Mouse (Mus musculus) thymus, postnatal 0 days (tissue): ENCODE measurements around the gene Mt3. TPM values are rescaled to one million over a fixed set of nuclear protein-coding genes. Genes with fewer than 3 reads are reported as not detected.
"Not testable (repeated sequence)": the region's sequence is repeated elsewhere in the genome, so short reads cannot be mapped to it uniquely, and the experiment has no call there.

Experiments used
- DNase-seq: peaks from one replicate; pipeline ENCODE4 v3.0.0-alpha.2; 2015; ENCODE audit warnings: low spot score
- polyA plus RNA-seq: library from polyadenylated mRNA; unstranded; fragments of >200 nt; fragmentation: Nextera tagmentation; extraction: Ambion mirVana; gene quantifications from 2 replicates; pipeline ENCODE4 v1.2.1, GENCODE M21; 2015

Mt3 gene
- polyA plus RNA-seq = 3.6 and 4.6 TPM in 2 replicates

DNA sequence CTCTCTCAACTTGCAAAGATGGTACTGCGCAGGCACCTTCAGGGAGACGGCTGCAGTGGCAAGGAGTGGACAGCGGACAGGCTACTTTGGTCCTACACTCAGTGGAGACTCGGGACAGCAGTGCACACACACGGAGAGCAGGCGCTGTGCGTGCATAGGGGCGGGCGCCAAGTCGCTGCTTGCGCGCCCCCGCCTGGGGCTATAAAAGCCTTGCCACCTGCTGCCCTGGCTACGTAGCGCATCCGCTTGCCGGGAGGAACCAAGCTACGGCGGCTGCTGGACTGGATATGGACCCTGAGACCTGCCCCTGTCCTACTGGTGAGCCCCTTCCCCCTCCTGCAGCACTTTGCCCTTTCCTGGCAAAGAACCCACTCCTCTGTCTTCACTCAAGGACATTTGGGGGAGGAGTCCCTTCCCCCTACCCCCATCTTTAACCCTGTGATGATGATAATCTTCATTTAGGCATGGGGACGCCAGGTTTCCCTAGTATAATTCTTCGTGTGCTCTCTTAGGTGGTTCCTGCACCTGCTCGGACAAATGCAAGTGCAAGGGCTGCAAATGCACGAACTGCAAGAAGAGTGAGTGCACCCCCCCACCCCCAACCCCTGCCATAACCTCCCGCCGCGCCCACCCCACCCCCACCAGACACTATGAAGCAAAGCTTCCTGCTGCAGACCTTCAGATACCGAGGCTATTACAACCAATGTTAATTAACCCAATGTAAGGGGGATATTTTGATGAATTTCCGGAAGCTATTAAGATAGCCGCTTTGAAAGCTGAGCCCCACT, at the start of gene Mt3:
TSS of gene Mt3 (plus strand) at position 95 of the 788 bp plus-strand sequence.
- DNase-seq = peak; percentile 36

GRCm38 (mm10) chr8:94104146-94104545, 48.3 kb upstream of the Mt3 start:
- no peak for DNase-seq

DNA sequence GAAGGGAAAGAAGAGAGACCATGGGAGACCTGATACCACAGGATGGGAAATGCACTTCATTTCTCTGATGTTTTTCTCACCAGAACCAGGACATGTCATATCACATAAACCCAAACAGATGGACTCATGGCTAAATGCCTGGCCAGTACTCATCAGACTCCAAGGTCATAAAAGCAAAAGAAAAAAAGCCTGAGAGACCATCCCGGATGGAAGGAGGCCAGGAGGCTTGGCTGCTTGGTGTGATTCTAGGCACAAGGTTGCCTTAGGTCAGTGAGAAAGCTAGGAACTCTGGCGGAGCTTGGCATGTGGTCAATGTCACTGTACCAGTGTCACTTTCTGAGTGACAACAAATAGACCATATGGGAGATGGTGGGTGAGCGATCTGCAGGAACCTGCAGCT, 44.5 kb upstream of the Mt3 start:
- DNase-seq = no peak

GRCm38 (mm10) chr8:94109396-94109795, 43.0 kb upstream of the Mt3 start:
- DNase-seq = no peak

DNA sequence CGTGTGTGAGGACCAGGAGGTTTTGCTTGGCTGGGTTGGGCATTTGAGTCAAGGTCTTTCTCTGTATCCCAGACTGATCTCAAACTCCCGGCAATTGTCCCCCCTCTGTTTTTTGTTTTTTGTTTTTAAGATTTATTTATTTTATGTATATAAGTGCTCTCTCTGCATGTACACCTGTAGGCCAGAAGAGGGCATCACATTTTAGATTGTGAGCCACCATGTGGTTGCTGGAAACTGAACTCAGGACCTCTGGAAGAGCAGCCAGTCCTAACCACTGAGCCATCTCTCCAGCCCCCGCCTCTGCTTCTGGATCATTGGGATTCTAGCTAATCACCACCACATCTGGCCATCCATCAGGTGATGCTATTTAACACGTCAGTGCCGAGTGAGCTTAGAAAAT, 42.6 kb upstream of the Mt3 start:
- DNase-seq = no peak

DNA sequence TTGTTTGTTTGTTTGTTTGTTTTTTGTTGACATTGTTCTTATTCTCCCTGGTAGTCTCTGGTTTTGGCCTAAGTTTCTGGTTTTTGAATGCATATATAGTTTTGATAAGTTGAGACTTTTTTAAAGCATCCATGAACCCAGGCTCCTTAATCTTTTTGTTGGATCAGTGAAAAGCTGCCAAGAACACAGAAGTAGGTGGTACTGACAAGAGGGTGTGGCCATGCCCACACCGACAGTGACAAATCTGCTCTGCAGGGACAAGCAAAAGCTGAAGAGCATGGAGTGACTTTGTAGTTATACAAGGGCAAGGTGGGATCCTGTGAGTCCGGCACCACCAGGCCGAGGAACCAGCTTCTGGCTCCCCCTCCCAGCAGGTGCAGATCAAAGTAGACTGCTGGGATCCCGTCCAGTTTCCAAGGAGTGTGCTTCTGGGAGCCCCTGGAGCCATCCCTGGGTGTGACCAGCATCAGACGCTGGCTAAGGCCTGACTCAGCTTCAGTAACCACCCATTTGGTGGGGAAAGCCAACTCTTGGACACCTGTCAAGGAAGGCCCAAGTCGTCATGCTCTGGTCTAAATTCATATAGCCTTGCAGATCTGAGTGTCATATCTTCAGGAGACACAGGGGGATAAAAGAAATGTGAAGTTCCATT, 41.8 kb upstream of the Mt3 start:
- DNase-seq = no peak

GRCm38 (mm10) chr8:94113435-94113834, 39.0 kb upstream of the Mt3 start:
- no peak for DNase-seq

DNA sequence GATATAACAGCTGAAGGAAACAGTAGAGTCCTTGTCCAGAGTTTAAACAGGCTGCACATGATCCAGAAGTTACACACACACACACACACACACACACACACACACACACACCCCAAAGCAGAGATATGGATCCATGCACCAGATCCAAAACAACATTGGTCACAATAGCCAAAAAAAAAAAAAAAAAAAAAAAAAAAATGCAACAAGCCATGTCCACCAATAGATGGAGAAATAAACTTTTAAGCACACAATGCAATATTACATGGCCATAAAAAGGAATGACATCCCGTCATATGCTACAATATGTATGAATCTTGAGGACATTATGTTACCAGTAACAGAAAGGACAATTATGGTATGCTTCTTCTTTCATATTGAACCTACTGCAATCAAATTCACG, 38.4 kb upstream of the Mt3 start:
- DNase-seq = no peak

GRCm38 (mm10) chr8:94118776-94119430, 33.5 kb upstream of the Mt3 start:
- no peak for DNase-seq

- DNase-seq = no peak
Observed at GRCm38 (mm10) chr8:94121625-94122024, 30.8 kb upstream of the Mt3 start.

GRCm38 (mm10) chr8:94122711-94123468, 29.5 kb upstream of the Mt3 start:
- DNase-seq = no peak

DNA sequence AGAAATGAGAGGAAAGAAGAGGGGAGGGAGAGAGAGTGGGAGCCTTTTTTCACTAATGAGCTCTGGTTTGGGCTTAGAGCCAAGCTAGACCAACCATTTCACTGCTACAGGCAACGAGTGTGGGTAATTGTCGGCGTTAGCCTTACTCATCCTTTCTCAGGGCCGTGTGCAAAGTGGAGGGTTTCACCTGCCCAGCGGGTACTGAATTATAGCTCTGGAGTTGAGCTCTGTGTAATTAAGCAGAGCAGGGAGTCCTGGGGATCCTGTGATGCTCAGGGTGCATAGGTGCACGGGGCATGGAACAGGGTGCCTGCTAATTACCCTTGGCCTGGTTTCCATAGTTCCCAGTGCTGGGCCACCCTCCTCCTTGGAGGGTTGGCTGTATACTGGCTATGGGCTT, 24.7 kb upstream of the Mt3 start:
- DNase-seq = no peak

DNA sequence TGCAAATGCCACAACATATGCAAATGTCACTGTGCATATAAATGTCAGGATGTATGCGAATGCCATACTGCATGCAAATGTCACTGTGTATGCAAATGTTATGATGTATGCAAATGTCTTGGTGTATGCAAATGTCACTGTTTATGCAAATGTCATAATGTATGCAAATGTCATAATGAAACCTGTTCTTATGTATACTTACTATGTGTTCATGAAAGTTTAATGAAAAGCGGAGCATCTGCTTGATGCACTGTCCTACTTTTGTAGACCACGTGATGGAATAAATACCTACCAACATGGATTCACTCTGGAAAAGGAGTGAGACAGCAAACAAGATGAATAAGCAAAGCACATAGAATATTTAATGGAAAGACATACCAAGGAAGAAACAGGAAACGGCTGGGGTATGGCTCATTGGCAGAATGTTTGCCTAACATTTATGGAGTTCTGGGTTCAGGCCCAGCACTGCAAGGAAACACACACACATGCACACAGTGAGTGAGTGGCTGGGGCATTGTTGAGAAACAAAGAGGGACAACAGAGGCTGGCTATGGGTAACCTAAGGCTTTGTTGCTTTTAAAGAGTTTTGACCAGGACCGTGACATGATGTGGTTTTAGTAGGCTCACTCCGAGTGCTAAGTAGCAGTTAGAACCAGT, 23.1 kb upstream of the Mt3 start:
- DNase-seq = no peak

DNA sequence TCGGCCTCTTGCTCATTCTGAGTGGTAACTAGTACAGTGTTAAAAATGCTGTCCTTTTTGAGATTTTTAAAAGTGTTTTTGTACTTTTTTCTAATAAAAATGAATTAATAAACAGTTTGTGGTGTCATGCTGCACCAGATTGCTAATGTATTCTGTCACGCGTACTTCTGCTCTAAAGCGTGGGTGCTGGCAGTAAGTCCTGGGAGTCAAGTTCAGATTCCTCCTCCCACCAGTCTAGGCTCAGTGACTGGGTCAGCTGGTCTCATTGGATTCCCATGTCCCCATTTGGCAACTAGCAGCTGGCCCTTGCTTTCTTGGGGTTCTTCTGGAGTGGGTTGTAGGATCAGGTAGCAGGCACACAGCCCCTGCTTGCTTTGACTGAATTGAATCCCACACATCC, 22.3 kb upstream of the Mt3 start:
- no peak for DNase-seq

GRCm38 (mm10) chr8:94132096-94132495, 20.3 kb upstream of the Mt3 start:
- DNase-seq = no peak

DNA sequence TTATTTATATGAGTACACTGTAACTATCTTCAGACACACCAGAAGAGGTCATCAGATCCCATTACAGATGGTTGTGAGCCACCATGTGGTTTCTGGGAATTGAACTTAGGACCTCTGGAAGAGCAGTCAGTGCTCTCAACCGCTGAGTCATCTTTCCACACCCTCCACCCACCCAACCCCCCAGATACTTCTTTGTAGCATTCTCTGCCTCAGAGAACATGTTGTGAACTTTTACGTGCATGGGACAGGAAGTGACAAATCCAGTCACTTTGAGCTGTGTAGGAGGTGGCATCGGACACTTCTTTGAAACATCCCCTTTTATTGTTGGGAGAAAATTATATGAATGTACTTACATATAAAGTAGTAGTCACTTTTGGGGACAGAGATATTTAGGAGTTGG, 17.8 kb upstream of the Mt3 start:
- not testable (repeated sequence) for DNase-seq

DNA sequence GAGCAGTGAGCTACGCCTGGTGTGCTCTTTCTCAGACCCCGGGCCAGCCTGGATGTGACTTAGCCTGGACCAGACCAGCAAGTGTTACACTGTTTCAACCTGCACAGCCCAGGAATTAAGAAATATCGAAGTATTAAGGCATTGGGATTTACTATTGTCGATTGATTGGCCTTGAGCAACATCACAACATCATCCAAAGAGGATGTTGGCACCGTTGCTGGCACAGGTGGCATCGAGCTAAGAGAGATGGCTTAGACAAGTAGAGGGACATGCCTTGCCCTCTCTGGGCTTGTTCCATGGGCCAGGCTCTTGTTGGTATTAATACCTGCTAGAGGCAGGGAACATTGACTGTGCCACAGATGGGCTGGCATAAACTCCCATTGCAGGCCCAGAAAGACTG, 16.9 kb upstream of the Mt3 start:
- DNase-seq = no peak

- no peak for DNase-seq
Observed at GRCm38 (mm10) chr8:94136192-94136591, 16.2 kb upstream of the Mt3 start.

DNA sequence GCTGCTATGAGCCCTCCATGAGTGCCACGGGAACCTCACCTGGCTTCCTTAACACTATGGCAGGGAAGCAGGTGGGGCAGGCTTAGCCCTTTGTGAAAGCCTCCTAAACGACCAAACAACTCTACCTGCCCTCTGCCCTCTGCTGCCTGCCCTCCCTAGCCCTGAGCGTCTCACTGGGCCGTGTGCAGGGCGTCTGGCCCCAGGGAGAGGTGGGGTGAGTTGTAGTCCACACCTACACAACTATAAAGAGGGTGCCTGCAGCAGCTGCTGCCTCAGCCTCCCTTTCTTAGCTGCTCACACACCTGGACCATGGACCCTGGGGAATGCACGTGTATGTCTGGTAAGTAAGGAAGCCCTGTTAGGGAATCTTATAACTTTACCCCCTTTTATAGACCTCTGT, 15.5 kb upstream of the Mt3 start, which contains the start of gene Mt4:
TSS of gene Mt4 (plus strand) at position 265 of the 400 bp plus-strand sequence.
- DNase-seq = no peak

- DNase-seq = no peak
Observed at GRCm38 (mm10) chr8:94140266-94140795, 12.1 kb upstream of the Mt3 start.

DNA sequence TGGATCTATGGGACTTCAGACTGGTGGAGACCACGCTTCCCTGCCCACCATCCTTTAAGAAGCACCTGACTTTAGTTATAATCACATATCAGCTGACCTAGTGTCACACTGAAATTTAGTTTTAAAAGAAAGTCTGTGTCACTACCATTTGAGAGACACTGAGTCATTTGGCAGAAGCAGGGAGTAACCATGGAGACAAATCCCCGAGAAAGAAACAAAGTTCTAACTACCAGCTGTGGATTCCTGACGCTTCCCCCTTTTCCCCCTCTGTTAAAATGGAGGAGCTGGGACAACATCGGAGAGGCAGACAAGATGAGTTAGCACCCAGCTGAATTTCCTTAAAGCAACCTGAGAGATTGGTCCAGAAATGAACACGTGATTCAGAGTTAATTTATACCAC, 4.2 kb upstream of the Mt3 start:
- DNase-seq = no peak
